Mouse (Mus musculus) intestine, embryonic 16.5 days (tissue): ENCODE results near the gene Ppp1r16b. TPM values are rescaled to one million over a fixed set of nuclear protein-coding genes. Genes with fewer than 3 reads are reported as not detected.

Experiments
- ATAC-seq: fragments of 200-750 bp; cut with Nextera tagmentation; 2 replicates; pipeline ENCODE4 v1.8.0; 2017; ENCODE audit warnings: moderate TSS enrichment, moderate library complexity
- H3K27ac ChIP-seq: fragments of 300-500 bp; sonication (generic); 2 replicates; pipeline ENCODE4 v1.5.1; 2014; ENCODE audit warnings: mild to moderate bottlenecking, low read length
- H3K27me3 ChIP-seq: fragments of 300-500 bp; sonication (generic); replicated peaks from 2 replicates; pipeline ENCODE4 v1.6.1; 2014; ENCODE audit warnings: low read length, control low read depth, mixed read lengths; ENCODE audit not compliant: control insufficient read depth, insufficient read depth
- H3K36me3 ChIP-seq: fragments of 300-500 bp; sonication (generic); 2 replicates; pipeline ENCODE4 v1.6.1; 2014; ENCODE audit warnings: low read length, control low read depth; ENCODE audit not compliant: control insufficient read depth, insufficient read depth
- H3K4me1 ChIP-seq: fragments of 300-500 bp; sonication (generic); 2 replicates; pipeline ENCODE4 v1.6.1; 2014; ENCODE audit warnings: low read length, control low read depth, mixed read lengths; ENCODE audit not compliant: control insufficient read depth, insufficient read depth
- H3K4me2 ChIP-seq: fragments of 300-500 bp; sonication (generic); 2 replicates; pipeline ENCODE4 v1.6.1; 2014; ENCODE audit warnings: low read depth, low read length, control low read depth
- H3K4me3 ChIP-seq: fragments of 300-500 bp; sonication (generic); 2 replicates; pipeline ENCODE4 v1.5.1; 2014; ENCODE audit warnings: mild to moderate bottlenecking, low read length
- H3K9ac ChIP-seq: fragments of 300-500 bp; sonication (generic); 2 replicates; pipeline ENCODE4 v1.6.1; 2014; ENCODE audit warnings: low read depth, low read length
- H3K9me3 ChIP-seq: fragments of 300-500 bp; sonication (generic); 2 replicates; pipeline ENCODE4 v1.6.1; 2016; ENCODE audit warnings: low read length, control low read depth; ENCODE audit not compliant: control insufficient read depth
- WGBS: fragments of 180-500 bp; shearing (Covaris S2); extraction: QIAGEN DNeasy Blood & Tissue Kit; methylation state at CpG from one replicate; pipeline ENCODE4 v1.1.7; 2014; 5-methylcytosine and 5-hydroxymethylcytosine counted together
- polyA plus RNA-seq: library from polyadenylated mRNA; unstranded; fragments of >200 nt; fragmentation: Nextera tagmentation; extraction: Ambion mirVana; gene quantifications from 2 replicates; pipeline ENCODE4 v1.2.1, GENCODE M21; 2015

Gene Ppp1r16b
- polyA plus RNA-seq, 1 experiment from 2014 or later: 3.5 TPM

- no peak overlapping the region for H3K4me2 ChIP-seq
- H3K9ac ChIP-seq: no peak overlapping the region
- no peaks in the 10 kb centered on the region for H3K36me3 ChIP-seq
- no peak overlapping the region for H3K27ac ChIP-seq
- no peak for ATAC-seq
- no peaks in the 10 kb centered on the region for H3K27me3 ChIP-seq
- WGBS: 33% methylated on average over 4 of the region's 4 CpGs
- H3K4me1 ChIP-seq: no peaks in the 10 kb centered on the region; the same call in 1 of the 2 replicates
- H3K9me3 ChIP-seq: no peaks in the 10 kb centered on the region
- H3K4me3 ChIP-seq: no peak overlapping the region
Measured at GRCm38 (mm10) chr2:158683038-158683413, 17.8 kb downstream of the Ppp1r16b start.

GRCm38 (mm10) chr2:158684247-158684843 is 19.1 kb downstream of the Ppp1r16b start:
- no peaks in the 10 kb centered on the region; the same call in 1 of the 2 replicates for H3K4me1 ChIP-seq
- H3K4me2 ChIP-seq: no peak overlapping the region
- 64% methylated on average over 9 of the region's 9 CpGs for WGBS

GRCm38 (mm10) chr2:158684910-158685309 is 19.7 kb downstream of the Ppp1r16b start:
- no peaks in the 10 kb centered on the region for H3K36me3 ChIP-seq
- no peaks in the 10 kb centered on the region; the same call in 1 of the 2 replicates for H3K4me1 ChIP-seq
- H3K4me3 ChIP-seq: no peak overlapping the region
- no peaks in the 10 kb centered on the region for H3K9me3 ChIP-seq
- WGBS: 76% methylated on average over 3 of the region's 3 CpGs
- ATAC-seq: no peak
- H3K27me3 ChIP-seq: no peaks in the 10 kb centered on the region
- H3K27ac ChIP-seq: no peak overlapping the region
- H3K9ac ChIP-seq: no peak overlapping the region
- no peak overlapping the region for H3K4me2 ChIP-seq

More at GRCm38 (mm10) chr2:158684247-158684843, 19.1 kb downstream of the Ppp1r16b start:
- Histone ChIP-seq H3K9me3 (no peaks in the 10 kb centered on the region), H3K27me3 (no peaks in the 10 kb centered on the region), H3K9ac (no peak overlapping the region), H3K4me3 (no peak overlapping the region), H3K36me3 (no peaks in the 10 kb centered on the region), H3K27ac (no peak overlapping the region)
- no peak for ATAC-seq

- no peak overlapping the region for H3K27ac ChIP-seq
- no peaks in the 10 kb centered on the region for H3K36me3 ChIP-seq
- no peaks in the 10 kb centered on the region for H3K27me3 ChIP-seq
- ATAC-seq: no peak
- no peak overlapping the region for H3K4me3 ChIP-seq
- 60% methylated on average over 2 of the region's 2 CpGs for WGBS
- H3K9ac ChIP-seq: no peak overlapping the region
- no peaks in the 10 kb centered on the region for H3K9me3 ChIP-seq
- no peak overlapping the region for H3K4me2 ChIP-seq
- H3K4me1 ChIP-seq: no peaks in the 10 kb centered on the region; the same call in 1 of the 2 replicates
Measured at GRCm38 (mm10) chr2:158686394-158686793, 21.2 kb downstream of the Ppp1r16b start.

- peak overlapping the region; percentile 40 for H3K4me2 ChIP-seq
- H3K27me3 ChIP-seq: no peaks in the 10 kb centered on the region
- 48% methylated on average over 25 of the region's 25 CpGs for WGBS
- H3K36me3 ChIP-seq: no peaks in the 10 kb centered on the region
- H3K9me3 ChIP-seq: no peaks in the 10 kb centered on the region
- no peak overlapping the region for H3K9ac ChIP-seq
- H3K4me1 ChIP-seq: no peaks in the 10 kb centered on the region; the same call in 1 of the 2 replicates
- 0 out of 2 replicates have a peak, but pooled peaks have one; percentile 26 for ATAC-seq
- peak overlapping the region; percentile 24; the same call in 1 of the 2 replicates for H3K27ac ChIP-seq
- 0 out of 2 replicates have a peak overlapping the region, but pooled peaks have one; percentile 2 for H3K4me3 ChIP-seq
Measured at GRCm38 (mm10) chr2:158687804-158688241, 22.6 kb downstream of the Ppp1r16b start.

- H3K4me1 ChIP-seq: no peaks in the 10 kb centered on the region; the same call in 1 of the 2 replicates
- no peak overlapping the region for H3K9ac ChIP-seq
- H3K4me3 ChIP-seq: no peak overlapping the region
- no peak overlapping the region for H3K4me2 ChIP-seq
- no peaks in the 10 kb centered on the region for H3K36me3 ChIP-seq
- H3K9me3 ChIP-seq: no peaks in the 10 kb centered on the region
- WGBS: 84% methylated on average over 5 of the region's 5 CpGs
- H3K27ac ChIP-seq: peak overlapping the region; percentile 30; the same call in 1 of the 2 replicates
- ATAC-seq: no peak
- H3K27me3 ChIP-seq: no peaks in the 10 kb centered on the region
Measured at GRCm38 (mm10) chr2:158689060-158689459, 23.9 kb downstream of the Ppp1r16b start.

GRCm38 (mm10) chr2:158689640-158690039 is 24.4 kb downstream of the Ppp1r16b start:
- ATAC-seq: no peak
- Histone ChIP-seq H3K27ac (no peak overlapping the region), H3K4me3 (no peak overlapping the region), H3K4me2 (no peak overlapping the region), H3K9ac (no peak overlapping the region), H3K9me3 (no peaks in the 10 kb centered on the region), H3K27me3 (no peaks in the 10 kb centered on the region), H3K4me1 (no peaks in the 10 kb centered on the region; the same call in 1 of the 2 replicates), H3K36me3 (no peaks in the 10 kb centered on the region)
- 55% methylated on average over 7 of the region's 7 CpGs for WGBS

GRCm38 (mm10) chr2:158690116-158690515 is 24.9 kb downstream of the Ppp1r16b start:
- H3K4me2 ChIP-seq: no peak overlapping the region
- no peaks in the 10 kb centered on the region for H3K27me3 ChIP-seq
- H3K4me1 ChIP-seq: no peaks in the 10 kb centered on the region; the same call in 1 of the 2 replicates
- H3K4me3 ChIP-seq: no peak overlapping the region
- H3K27ac ChIP-seq: no peak overlapping the region
- ATAC-seq: no peak
- H3K9ac ChIP-seq: no peak overlapping the region
- 63% methylated on average over 8 of the region's 8 CpGs for WGBS
- no peaks in the 10 kb centered on the region for H3K36me3 ChIP-seq
- no peaks in the 10 kb centered on the region for H3K9me3 ChIP-seq

- no peak overlapping the region for H3K4me2 ChIP-seq
- no peaks in the 10 kb centered on the region for H3K27me3 ChIP-seq
- no peaks in the 10 kb centered on the region; the same call in 1 of the 2 replicates for H3K4me1 ChIP-seq
- ATAC-seq: no peak
- H3K9me3 ChIP-seq: no peaks in the 10 kb centered on the region
- WGBS: 85% methylated on average over 6 of the region's 6 CpGs
- no peak overlapping the region for H3K4me3 ChIP-seq
- no peak overlapping the region for H3K27ac ChIP-seq
- H3K36me3 ChIP-seq: no peaks in the 10 kb centered on the region
- H3K9ac ChIP-seq: no peak overlapping the region
Measured at GRCm38 (mm10) chr2:158692191-158692590, 27.0 kb downstream of the Ppp1r16b start.
